Mouse (Mus musculus): Measurements from ENCODE around the gene Zfp82.

Zfp82 gene

GRCm38 (mm10) chr7:30050882-30051548 is 21.7 kb downstream of the Zfp82 start, which contains the start of gene Zfp14:
Gene Zfp14, minus strand, starts transcription at chr7:30051380.
- in situ Hi-C loops (cut with MboI, MseI): loop anchor here (10.0 kb wide), 1 partner anchor 96 kb away; the partner anchor contains the start of gene Zfp74

GRCm38 (mm10) chr7:30048126-30048525 is 24.6 kb downstream of the Zfp82 start:
- in situ Hi-C loops (cut with MboI, MseI): no loop called here

- in situ Hi-C loops (cut with MboI, MseI): no loop called here
These were observed 28.3 kb downstream of the Zfp82 start for GRCm38 (mm10) chr7:30044354-30044753.

GRCm38 (mm10) chr7:30034331-30034730 is 38.4 kb downstream of the Zfp82 start:
- in situ Hi-C loops (cut with MboI, MseI): no loop called here

GRCm38 (mm10) chr7:30031379-30031778 is 41.3 kb downstream of the Zfp82 start:
- in situ Hi-C loops (cut with MboI, MseI): no loop called here

GRCm38 (mm10) chr7:30030677-30031076 is 42.0 kb downstream of the Zfp82 start:
- in situ Hi-C loops (cut with MboI, MseI): no loop called here

- in situ Hi-C loops (cut with MboI, MseI): no loop called here
These were observed 44.1 kb downstream of the Zfp82 start for GRCm38 (mm10) chr7:30028572-30028971.

- in situ Hi-C loops (cut with MboI, MseI): no loop called here
These were observed 45.4 kb downstream of the Zfp82 start for GRCm38 (mm10) chr7:30027331-30027730.

- in situ Hi-C loops (cut with MboI, MseI): no loop called here
These were observed 47.3 kb downstream of the Zfp82 start for GRCm38 (mm10) chr7:30025358-30025757.

GRCm38 (mm10) chr7:30023800-30024199 is 48.9 kb downstream of the Zfp82 start:
- in situ Hi-C loops (cut with MboI, MseI): no loop called here

GRCm38 (mm10) chr7:30023324-30023723 is 49.4 kb downstream of the Zfp82 start:
- in situ Hi-C loops (cut with MboI, MseI): no loop called here

GRCm38 (mm10) chr7:30019543-30019942 is 53.2 kb downstream of the Zfp82 start:
- in situ Hi-C loops (cut with MboI, MseI): loop anchor here (10.0 kb wide), 1 partner anchor 45 kb away; no protein-coding TSS in a partner anchor

- in situ Hi-C loops (cut with MboI, MseI): loop anchor here (10.0 kb wide), 1 partner anchor 48 kb away; no protein-coding TSS in a partner anchor
These were observed 55.5 kb downstream of the Zfp82 start for GRCm38 (mm10) chr7:30017226-30017625.

- in situ Hi-C loops (cut with MboI, MseI): loop anchor here (10.0 kb wide), 1 partner anchor 52 kb away; no protein-coding TSS in a partner anchor
These were observed 59.7 kb downstream of the Zfp82 start for GRCm38 (mm10) chr7:30012956-30013363.

- in situ Hi-C loops (cut with MboI, MseI): loop anchor here (10.0 kb wide), 1 partner anchor 54 kb away; no protein-coding TSS in a partner anchor
These were observed 62.0 kb downstream of the Zfp82 start for GRCm38 (mm10) chr7:30010551-30011195.

- in situ Hi-C loops (cut with MboI, MseI): loop anchor here (10.0 kb wide), 1 partner anchor 55 kb away; no protein-coding TSS in a partner anchor
These were observed 63.2 kb downstream of the Zfp82 start for GRCm38 (mm10) chr7:30009321-30010085.

GRCm38 (mm10) chr7:30008020-30008690 is 64.5 kb downstream of the Zfp82 start:
- in situ Hi-C loops (cut with MboI, MseI): no loop called here

- in situ Hi-C loops (cut with MboI, MseI): no loop called here
These were observed 65.1 kb downstream of the Zfp82 start for GRCm38 (mm10) chr7:30007601-30008000.

Measured in regulatory T cell (primary cell).